Mouse (Mus musculus) CH12.LX (cell line): ENCODE measurements around the gene Wnt1. TPM values are rescaled to one million over a fixed set of nuclear protein-coding genes. Genes with fewer than 3 reads are reported as not detected.

Experiments
- DNase-seq: peaks from one replicate; pipeline ENCODE4 v3.0.0-alpha.2; 2013; ENCODE audit errors: extremely low read depth
- H3K27ac ChIP-seq: 2 replicates; pipeline ENCODE4 v1.5.1; 2012; ENCODE audit warnings: low read depth, mild to moderate bottlenecking, control low read depth, moderate library complexity; ENCODE audit not compliant: insufficient read depth
- H3K27me3 ChIP-seq: replicated peaks from 2 replicates; pipeline ENCODE3; 2012; ENCODE audit warnings: inconsistent platforms
- H3K36me3 ChIP-seq, 2 experiments: replicated peaks in 1 of 2; 2 replicates each; pipeline versions ENCODE3 to v1.6.1; 2012; ENCODE audit warnings: inconsistent platforms in 1 of 2, low read length in 1 of 2, mild to moderate bottlenecking in 1 of 2, mixed read lengths in 1 of 2, moderate library complexity in 1 of 2; ENCODE audit not compliant: control insufficient read depth in 1 of 2, insufficient read depth in 1 of 2
- H3K4me1 ChIP-seq, 2 experiments: 2 replicates each; pipeline ENCODE4 v1.6.1; 2012; ENCODE audit warnings: inconsistent platforms in 1 of 2, moderate library complexity in 1 of 2; ENCODE audit not compliant: insufficient read depth in 2 of 2, control insufficient read depth in 1 of 2
- H3K4me2 ChIP-seq: 2 replicates; pipeline ENCODE4 v1.6.1; 2012; ENCODE audit warnings: low read depth, mild to moderate bottlenecking, control low read depth; ENCODE audit not compliant: poor library complexity, insufficient read depth, severe bottlenecking
- H3K4me3 ChIP-seq, 3 experiments: fragments of 150-350 bp in 1 of 3; sonication (generic) in 1 of 3; replicated peaks in 1 of 3; 2 replicates each; pipeline versions ENCODE3 to v1.5.1; 2011 to 2012; ENCODE audit warnings: low read depth in 2 of 3, low read length in 2 of 3, mild to moderate bottlenecking in 2 of 3, moderate library complexity in 2 of 3, control low read depth in 1 of 3, improper control_type of control experiment in 1 of 3, inconsistent platforms in 1 of 3, mixed read lengths in 1 of 3; ENCODE audit not compliant: poor library complexity in 1 of 3
- H3K79me2 ChIP-seq: replicated peaks from 2 replicates; pipeline ENCODE4 v1.6.1; 2012; ENCODE audit warnings: mild to moderate bottlenecking, moderate library complexity; ENCODE audit not compliant: control insufficient read depth, poor library complexity, insufficient read depth, severe bottlenecking; ENCODE audit errors: extremely low read depth
- H3K9ac ChIP-seq: 2 replicates; pipeline ENCODE4 v1.6.1; 2012; ENCODE audit warnings: low read depth, mild to moderate bottlenecking, control low read depth, moderate library complexity; ENCODE audit not compliant: insufficient read depth
- H3K9me3 ChIP-seq: replicated peaks from 2 replicates; pipeline ENCODE3; 2012; ENCODE audit warnings: low read length, inconsistent platforms, mixed read lengths
- CHD2 ChIP-seq: IDR thresholded peaks from 2 replicates; pipeline ENCODE4 v1.6.1; 2011; ENCODE audit warnings: low read length, improper control_type of control experiment
- CTCF ChIP-seq, 2 experiments: IDR thresholded peaks in 1 of 2; conservative IDR thresholded peaks in 1 of 2; 2 replicates each; pipeline ENCODE4 v1.5.1; 2011 to 2012; ENCODE audit warnings: low read depth in 2 of 2, low read length in 2 of 2, improper control_type of control experiment in 1 of 2, inconsistent platforms in 1 of 2, mild to moderate bottlenecking in 1 of 2, moderate library complexity in 1 of 2
- E2F4 ChIP-seq: IDR thresholded peaks from 2 replicates; pipeline ENCODE4 v1.6.1; 2011; ENCODE audit warnings: low read depth, low read length, improper control_type of control experiment; ENCODE audit not compliant: insufficient replicate concordance
- EP300 ChIP-seq: IDR thresholded peaks from 2 replicates; pipeline ENCODE4 v1.6.1; 2011; ENCODE audit warnings: low read length, improper control_type of control experiment
- HCFC1 ChIP-seq: IDR thresholded peaks from 2 replicates; pipeline ENCODE4 v1.6.1; 2012; ENCODE audit warnings: low read depth, mild to moderate bottlenecking, inconsistent platforms, low read length, improper control_type of control experiment
- IRF4 ChIP-seq: IDR thresholded peaks from 2 replicates; pipeline ENCODE4 v1.6.1; 2014; ENCODE audit warnings: low read depth, mild to moderate bottlenecking, inconsistent platforms, low read length, improper control_type of control experiment
- MYC ChIP-seq: IDR thresholded peaks from 2 replicates; pipeline ENCODE4 v1.6.1; 2011; ENCODE audit warnings: low read depth, mild to moderate bottlenecking, improper control_type of control experiment, low read length
- POLR2AphosphoS2 ChIP-seq: IDR thresholded peaks from 2 replicates; pipeline ENCODE4 v1.6.1; 2011; ENCODE audit warnings: low read depth, low read length, improper control_type of control experiment
- RAD21 ChIP-seq: IDR thresholded peaks from 2 replicates; pipeline ENCODE4 v1.6.1; 2011; ENCODE audit warnings: low read depth, mild to moderate bottlenecking, low read length, improper control_type of control experiment, moderate library complexity
- RCOR1 ChIP-seq: conservative IDR thresholded peaks from 2 replicates; pipeline ENCODE4 v1.6.1; 2012; ENCODE audit warnings: low read depth, mild to moderate bottlenecking, inconsistent platforms, low read length, improper control_type of control experiment
- SIN3A ChIP-seq: IDR thresholded peaks from 2 replicates; pipeline ENCODE4 v1.6.1; 2012; ENCODE audit warnings: low read length, improper control_type of control experiment, inconsistent platforms
- SMC3 ChIP-seq: IDR thresholded peaks from 2 replicates; pipeline ENCODE4 v1.6.1; 2011; ENCODE audit warnings: low read depth, low read length, improper control_type of control experiment
- UBTF ChIP-seq: IDR thresholded peaks from 2 replicates; pipeline ENCODE4 v1.6.1; 2012; ENCODE audit warnings: low read depth, mild to moderate bottlenecking, inconsistent platforms, low read length, improper control_type of control experiment, moderate library complexity
- USF2 ChIP-seq: conservative IDR thresholded peaks from 2 replicates; pipeline ENCODE4 v1.6.1; 2011; ENCODE audit warnings: low read depth, low read length, improper control_type of control experiment
- dilution Hi-C: fragments of 300-500 bp; cut with MboI; formaldehyde crosslinking; loops from 2 replicates; pipeline ENCODE4 v1.14.3; 2020; ENCODE audit warnings: low sequenced_read_pairs; ENCODE audit not compliant: extremely low pct_unique_long_range_greater_than_20kb, extremely low pct_ligation_motif_present
- in situ Hi-C: fragments of 300-500 bp; cut with MboI; formaldehyde crosslinking; loops from 3 replicates; pipeline ENCODE4 v1.14.3; 2019; ENCODE audit warnings: low sequenced_read_pairs, low pct_ligation_motif_present, low pct_unique_long_range_greater_than_20kb, mixed read lengths
- polyA plus RNA-seq: library from polyadenylated mRNA; unstranded; fragments of >175 nt; gene quantifications from 2 replicates; pipeline ENCODE4 v1.2.1, GENCODE M21; 2012; ENCODE audit warnings: low read depth; ENCODE audit not compliant: insufficient read length
- total RNA-seq, 2 experiments: library from RNA; depleted of rRNA; stranded (reverse); fragments of 300-350 nt in 1 of 2; fragments of >200 nt in 1 of 2; gene quantifications; 2 replicates each; pipeline ENCODE4 v1.2.3; 2012 to 2014

The Wnt1 gene
- total and polyA plus RNA-seq, 3 experiments = not detected

GRCm38 (mm10) chr15:98804054-98804453 is 14.4 kb downstream of the Wnt1 start:
- H3K4me1 ChIP-seq = peaks cover 5 to 39% of the 10 kb centered on the region in 2 experiments; a peak in 2 of 4 replicates
- H3K79me2 ChIP-seq = no peaks in the 10 kb centered on the region
- no peaks in the 10 kb centered on the region for H3K36me3 ChIP-seq

GRCm38 (mm10) chr15:98805324-98806040 is 15.8 kb downstream of the Wnt1 start:
- Histone ChIP-seq H3K9me3 (peaks cover 16% of the 10 kb centered on the region), H3K27ac (no peak overlapping the region), H3K36me3 (peaks cover 0 to 3% of the 10 kb centered on the region in 2 experiments), H3K9ac (no peak overlapping the region), H3K4me2 (no peak overlapping the region), H3K4me1 (peaks cover 5 to 27% of the 10 kb centered on the region in 2 experiments; a peak in 2 of 4 replicates), H3K27me3 (peaks cover 77% of the 10 kb centered on the region), H3K79me2 (no peaks in the 10 kb centered on the region), H3K4me3 (no peak overlapping the region)
- no peak for DNase-seq
- TF ChIP-seq E2F4 (no peak), EP300 (no peak), CHD2 (no peak), MYC (no peak), POLR2AphosphoS2 (no peak), USF2 (no peak), UBTF (no peak), CTCF (conservative IDR thresholded peaks at IDR 0.05 in 1 of 2, IDR thresholded peaks at IDR 0.05 in 1 of 2; ENCODE audit: low read depth in 2 of 2, low read length in 2 of 2) (no peak), HCFC1 (no peak)
- in situ Hi-C loops (no loop called here), dilution Hi-C loops (no loop called here)

More at GRCm38 (mm10) chr15:98804054-98804453, 14.4 kb downstream of the Wnt1 start:
- in situ Hi-C loops = loop anchor here (5.0 kb wide), 1 partner anchor 82 kb away; no protein-coding TSS in a partner anchor
- DNase-seq = peak; percentile 69
- no peak overlapping the region for H3K27ac ChIP-seq
- dilution Hi-C loops = no loop called here
- H3K9me3 ChIP-seq = peaks cover 16% of the 10 kb centered on the region
- H3K4me2 ChIP-seq = peak overlapping the region; percentile 78
- H3K27me3 ChIP-seq = peaks cover 83% of the 10 kb centered on the region
- TF ChIP-seq RAD21 (peak; percentile 87), IRF4 (peak; percentile 27; the same call in 1 of the 2 replicates), RCOR1 (no peak), SIN3A (no peak), SMC3 (peak; percentile 74), CTCF (conservative IDR thresholded peaks at IDR 0.05 in 1 of 2, IDR thresholded peaks at IDR 0.05 in 1 of 2; ENCODE audit: low read depth in 2 of 2, low read length in 2 of 2) (peak; percentile 64 to 90)
- TF ChIP-seq, all 38 proteins: peak for 4
- H3K9ac ChIP-seq = no peak overlapping the region
- no peak overlapping the region for H3K4me3 ChIP-seq
